In the genomic region with DNA sequence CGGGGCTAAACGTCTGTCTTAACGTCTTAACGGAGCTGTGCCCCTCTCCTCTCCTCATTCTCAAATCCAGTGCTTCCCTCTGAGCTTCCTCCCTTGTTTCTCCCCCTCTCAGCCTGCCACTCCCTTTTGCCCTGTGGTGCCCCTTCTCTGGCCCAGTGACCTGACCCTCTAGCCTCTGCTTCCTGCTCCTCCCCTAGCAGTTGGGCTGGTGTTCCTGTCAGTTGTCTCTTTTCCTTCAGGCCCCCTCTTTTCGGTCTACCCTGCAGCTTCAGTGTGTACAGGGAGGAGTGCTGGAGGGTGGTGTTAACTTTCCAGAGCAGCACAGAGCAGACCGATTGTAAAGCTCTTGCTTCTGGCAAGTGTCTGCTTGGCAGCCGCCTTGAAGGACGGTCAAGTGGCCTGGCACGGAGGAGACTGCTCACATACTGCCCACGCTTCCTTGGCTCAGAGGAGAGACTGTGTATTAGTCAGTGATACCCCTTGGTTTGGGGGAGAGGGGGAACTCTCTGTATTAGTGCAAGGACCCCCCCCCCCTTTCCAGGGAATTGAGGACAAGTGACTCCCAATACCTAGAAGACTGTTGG, we compare ENCODE assay signal across 13 mouse cellular contexts. TPM values are rescaled to one million over a fixed set of nuclear protein-coding genes. Genes with fewer than 3 reads are reported as not detected.
A peak's percentile ranks its signal among the peaks of the same experiment; 100 is the strongest.
DNase-seq lines count a peak whose midpoint lies in the region; ATAC-seq lines count a peak whose summit lies in the region.
"Had no signal": no experiment of that assay in that cellular context is flagged by ENCODE, and none has a peak within 500 bp of the region (broad histone marks: within the 10 kb centered on the region; RNA-seq: fewer than 3 reads in every experiment).

No protein-coding gene starts in this region.

- peak; percentile 57 for DNase-seq in embryo, embryonic 10 days (ENCODE audit: low spot score)
- DNase-seq in embryo, embryonic 11 days, result no peak
- DNase-seq in kidney, postnatal 10 days, result peak; percentile 43
- DNase-seq in kidney, adult 8-10 months, result no peak
- peak; percentile 23 for DNase-seq in embryo, embryonic 10.5 days (ENCODE audit: low spot score)
- peak; percentile 56 to 62 for DNase-seq in heart, postnatal 10 days
- no peak for DNase-seq in lung, adult 18-20 months
- DNase-seq: adrenal gland, adult 2 months; layer of hippocampus, postnatal 36 days; liver; right cerebral cortex, postnatal 14 days had no signal

- ATAC-seq in megakaryocyte-erythroid progenitor cell, adult 5-6 weeks (replicated peaks; ENCODE audit: low FRiP score, low TSS enrichment, poor library complexity, severe bottlenecking), result no peak
- ATAC-seq: forebrain, embryonic 13.5 days had no signal

- intact Hi-C loops in heart, postnatal 10 days (cut with DNase I), result loop anchor here (2.0 kb wide), 1 partner anchor 54 kb away; no protein-coding TSS in a partner anchor

RNA-seq across cellular contexts. Expression of a gene that starts 16.3 kb away (rescaled TPM):
- not detected for total RNA-seq in heart, postnatal 10 days (2021)
- total RNA-seq in megakaryocyte-erythroid progenitor cell, adult 5-6 weeks (2014; fragmentation: Nextera tagmentation), result 2.5 TPM in 1 of 2 replicates, not detected in the other
- not detected in 2 replicates for total RNA-seq in megakaryocyte-erythroid progenitor cell, adult 5-6 weeks (2017)

RNA-seq across cellular contexts. Expression of a gene that starts 26.6 kb away (rescaled TPM):
- 1 to 10 TPM; 1.2 to 2.0 TPM for total RNA-seq in heart, postnatal 10 days (2021)
- total RNA-seq in megakaryocyte-erythroid progenitor cell, adult 5-6 weeks (2014; fragmentation: Nextera tagmentation), result 5.7 and 11.0 TPM in 2 replicates
- total RNA-seq in megakaryocyte-erythroid progenitor cell, adult 5-6 weeks (2017), result 4.6 and 6.4 TPM in 2 replicates

Comparison
In these comparisons a context has a peak if more than half of its experiments do, and no peak if none do; other contexts are left out.
1. DNase-seq: peak in embryo, embryonic 10 days (single experiment), kidney, postnatal 10 days (single experiment), embryo, embryonic 10.5 days (single experiment) and heart, postnatal 10 days (2 of 2); none in embryo, embryonic 11 days (single experiment), kidney, adult 8-10 months (0 of 2) and lung, adult 18-20 months (0 of 2).